Mouse (Mus musculus): ENCODE results near the gene Rbfox3.

- TF ChIP-seq CTCF (IDR thresholded peaks at IDR 0.05; ENCODE audit: low read depth, low read length) (no peak), POLR2A (IDR thresholded peaks at IDR 0.05; ENCODE audit: borderline replicate concordance, low read depth, low read length) (no peak)
Observed at GRCm38 (mm10) chr11:118861246-118861645, 50.2 kb downstream of the Rbfox3 start.

All from bone marrow macrophage, adult 2 months (primary cell).